In the genomic region with DNA sequence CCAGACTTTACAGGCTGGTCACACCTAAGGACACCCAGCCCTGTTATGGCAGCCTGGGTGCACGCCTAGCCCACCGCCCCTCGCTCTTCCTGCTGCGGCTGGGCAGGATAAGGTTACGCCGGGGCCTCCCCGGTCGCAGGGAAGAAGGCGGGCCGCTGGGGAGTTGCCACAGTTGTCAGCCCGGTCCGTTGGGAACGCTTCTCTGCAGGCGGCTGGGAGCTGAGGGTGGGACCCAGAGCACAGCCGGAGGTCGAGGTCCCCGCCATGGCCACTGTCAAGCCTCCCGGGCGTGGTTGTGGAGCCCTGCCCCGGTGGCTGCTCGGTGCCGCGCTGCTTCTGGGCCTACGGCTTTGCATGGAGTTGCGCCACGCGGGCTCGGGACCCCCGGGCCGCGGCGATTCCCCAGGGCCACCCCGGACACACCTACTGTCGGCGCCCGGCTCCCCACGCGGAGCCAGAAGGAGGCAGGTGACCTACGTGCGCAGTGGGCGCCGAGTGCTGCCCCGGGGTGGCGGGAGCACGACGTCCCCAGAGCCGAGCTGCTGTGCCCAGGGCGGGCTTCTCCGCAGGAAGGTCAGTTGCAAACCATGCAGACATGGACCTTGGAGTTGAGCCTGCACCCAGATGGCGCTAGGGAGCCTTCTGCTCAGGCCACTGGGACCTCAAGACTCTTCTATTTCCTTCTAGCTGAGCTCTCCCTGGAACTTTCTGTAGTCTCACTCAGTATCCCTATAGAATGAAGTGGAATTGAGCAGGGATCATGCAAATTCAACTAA, we compare ENCODE assay signal across 8 mouse cellular contexts. TPM values are rescaled to one million over a fixed set of nuclear protein-coding genes. Genes with fewer than 3 reads are reported as not detected.
DNase-seq lines count a peak whose midpoint lies in the region; ATAC-seq lines count a peak whose summit lies in the region.

A gene (plus strand): TSS at position 191 of the 776 bp plus-strand sequence.

- H3K36me3 ChIP-seq in megakaryocyte, embryonic 14.5 days (replicated peaks; ENCODE audit: low read length): no peaks in the 10 kb centered on the region
- H3K36me3 ChIP-seq in embryonic facial prominence, embryonic 11.5 days (replicated peaks; ENCODE audit: control insufficient read depth, insufficient read depth, low read depth, low read length): no peaks in the 10 kb centered on the region
- no peaks in the 10 kb centered on the region for H3K36me3 ChIP-seq in intestine, embryonic 16.5 days (ENCODE audit: control insufficient read depth, insufficient read depth, low read length)
- H3K36me3 ChIP-seq in midbrain, embryonic 12.5 days: no peaks in the 10 kb centered on the region

- peak within 1 kb of the TSS; percentile 77 for H3K9ac ChIP-seq in embryonic facial prominence, embryonic 11.5 days (replicated peaks; ENCODE audit: low read length)
- H3K9ac ChIP-seq in intestine, embryonic 16.5 days (ENCODE audit: low read depth, low read length): peak within 1 kb of the TSS; percentile 92
- H3K9ac ChIP-seq in midbrain, embryonic 12.5 days (replicated peaks): peak within 1 kb of the TSS; percentile 58

- peaks cover 36% of the 10 kb centered on the region for H3K27me3 ChIP-seq in megakaryocyte, embryonic 14.5 days (replicated peaks)
- H3K27me3 ChIP-seq in embryonic facial prominence, embryonic 11.5 days (ENCODE audit: control insufficient read depth, insufficient read depth, low read length): no peaks in the 10 kb centered on the region
- H3K27me3 ChIP-seq in intestine, embryonic 16.5 days (replicated peaks; ENCODE audit: control insufficient read depth, insufficient read depth, low read length): no peaks in the 10 kb centered on the region
- peaks cover 9% of the 10 kb centered on the region; the same call in 1 of the 2 replicates for H3K27me3 ChIP-seq in midbrain, embryonic 12.5 days

- DNase-seq in embryonic facial prominence, embryonic 11.5 days (ENCODE audit: low spot score): peak; percentile 79
- peak; percentile 96 for DNase-seq in heart, adult 11 months
- peak; percentile 70 for DNase-seq in left cerebral cortex, postnatal 4 days
- DNase-seq in spleen, postnatal 4 days (ENCODE audit: low spot score in 2 of 2): peak; percentile 28 to 67

- ATAC-seq in megakaryocyte, adult 5-6 weeks (ENCODE audit: poor library complexity, severe bottlenecking): no peak
- peak; percentile 81 for ATAC-seq in embryonic facial prominence, embryonic 11.5 days (replicated peaks; ENCODE audit: insufficient number of reproducible peaks, low FRiP score, low TSS enrichment, low read depth)
- peak; percentile 97 for ATAC-seq in intestine, embryonic 16.5 days
- peak; percentile 80 for ATAC-seq in midbrain, embryonic 12.5 days (ENCODE audit: low FRiP score, low read depth)

- peaks cover 10% of the 10 kb centered on the region for H3K4me1 ChIP-seq in megakaryocyte, embryonic 14.5 days
- no peaks in the 10 kb centered on the region for H3K4me1 ChIP-seq in embryonic facial prominence, embryonic 11.5 days (ENCODE audit: control insufficient read depth, insufficient read depth, low read length)
- H3K4me1 ChIP-seq in intestine, embryonic 16.5 days (ENCODE audit: control insufficient read depth, insufficient read depth, low read length): no peaks in the 10 kb centered on the region
- peaks cover 13% of the 10 kb centered on the region; the same call in 1 of the 2 replicates for H3K4me1 ChIP-seq in midbrain, embryonic 12.5 days

- no peak within 1 kb of the TSS for H3K27ac ChIP-seq in embryonic facial prominence, embryonic 11.5 days (replicated peaks; ENCODE audit: low read depth, low read length)
- H3K27ac ChIP-seq in intestine, embryonic 16.5 days (ENCODE audit: low read length): peak within 1 kb of the TSS; percentile 69
- H3K27ac ChIP-seq in midbrain, embryonic 12.5 days (replicated peaks): no peak within 1 kb of the TSS

- WGBS in embryonic facial prominence, embryonic 11.5 days: under 1% methylated on average over 49 of the region's 50 CpGs
- 0% methylated on average over 49 of the region's 50 CpGs for WGBS in intestine, embryonic 16.5 days
- WGBS in midbrain, embryonic 12.5 days: 1% methylated on average over 42 of the region's 50 CpGs

- intact Hi-C loops in left cerebral cortex, postnatal 4 days (cut with DNase I): no loop called here

- peak within 1 kb of the TSS; percentile 96 for H3K4me2 ChIP-seq in embryonic facial prominence, embryonic 11.5 days (ENCODE audit: low read depth, low read length)
- peak within 1 kb of the TSS; percentile 99 for H3K4me2 ChIP-seq in intestine, embryonic 16.5 days (ENCODE audit: low read depth, low read length)
- H3K4me2 ChIP-seq in midbrain, embryonic 12.5 days (replicated peaks): peak within 1 kb of the TSS; percentile 97

- H3K9me3 ChIP-seq in megakaryocyte, embryonic 14.5 days: peaks cover 5% of the 10 kb centered on the region; the same call in 1 of the 2 replicates
- no peaks in the 10 kb centered on the region for H3K9me3 ChIP-seq in embryonic facial prominence, embryonic 11.5 days (replicated peaks; ENCODE audit: control insufficient read depth, low read length)
- no peaks in the 10 kb centered on the region for H3K9me3 ChIP-seq in intestine, embryonic 16.5 days (ENCODE audit: control insufficient read depth, low read length)
- no peaks in the 10 kb centered on the region for H3K9me3 ChIP-seq in midbrain, embryonic 12.5 days

- H3K4me3 ChIP-seq in megakaryocyte, embryonic 14.5 days (replicated peaks): peak within 1 kb of the TSS; percentile 85
- H3K4me3 ChIP-seq in embryonic facial prominence, embryonic 11.5 days (ENCODE audit: low read depth, low read length): peak within 1 kb of the TSS; percentile 56
- peak within 1 kb of the TSS; percentile 71 for H3K4me3 ChIP-seq in intestine, embryonic 16.5 days (ENCODE audit: low read length)
- peak within 1 kb of the TSS; percentile 55 for H3K4me3 ChIP-seq in midbrain, embryonic 12.5 days

RNA-seq across cellular contexts. Expression of the gene that starts here (rescaled TPM):
- not detected in 2 replicates for polyA plus RNA-seq in megakaryocyte, embryonic 14.5 days (2012; ENCODE audit: insufficient read depth, low replicate concordance)
- not detected in 2 replicates for total RNA-seq in megakaryocyte, adult 5-6 weeks (2015)
- not detected in 2 replicates for total RNA-seq in megakaryocyte, adult 5-6 weeks (2017)
- 0.81 and 0.98 TPM in 2 replicates for polyA plus RNA-seq in embryonic facial prominence, embryonic 11.5 days (2014; fragmentation: Nextera tagmentation; extraction: Ambion mirVana)
- 3.0 and 3.2 TPM in 2 replicates for polyA plus RNA-seq in intestine, embryonic 16.5 days (2015; fragmentation: Nextera tagmentation; extraction: Ambion mirVana)
- total RNA-seq in left cerebral cortex, postnatal 4 days (2021): 1 to 10 TPM in 1 of 2 experiments, under 1 TPM in 1; 0.50 to 1.3 TPM
- 0.91 and 1.0 TPM in 2 replicates for polyA plus RNA-seq in midbrain, embryonic 12.5 days (2016; fragmentation: Nextera tagmentation; extraction: Ambion mirVana)

Comparison
In these comparisons a context has a peak if more than half of its experiments do, and no peak if none do; other contexts are left out.
1. Peak in DNase-seq, ATAC-seq, H3K4me3 ChIP-seq, H3K9ac ChIP-seq and H3K4me2 ChIP-seq in embryonic facial prominence, embryonic 11.5 days; RNA of the gene not detected or under 1 TPM.